Mouse (Mus musculus): ENCODE data around the gene Hist1h2bp. TPM values are rescaled to one million over a fixed set of nuclear protein-coding genes. Genes with fewer than 3 reads are reported as not detected.

Gene Hist1h2bp
- total and polyA plus RNA-seq, 3 experiments: 0.60 to 510 (median 3.6) TPM

- dilution Hi-C loops (cut with MboI; ENCODE audit: extremely low pct_ligation_motif_present, extremely low pct_unique_long_range_greater_than_20kb, low sequenced_read_pairs): no loop called here
Observed at GRCm38 (mm10) chr13:21783255-21783617, 4.0 kb upstream of the Hist1h2bp start, which contains the start of gene Hist1h3i. Gene Hist1h3i (minus strand): TSS chr13:21783370.

GRCm38 (mm10) chr13:21783734-21784161 is 3.5 kb upstream of the Hist1h2bp start:
- H3K27ac ChIP-seq (ENCODE audit: insufficient read depth, low read depth): peak overlapping the region; percentile 85
- H3K27me3 ChIP-seq (replicated peaks): no peaks in the 10 kb centered on the region
- dilution Hi-C loops (cut with MboI; ENCODE audit: extremely low pct_ligation_motif_present, extremely low pct_unique_long_range_greater_than_20kb, low sequenced_read_pairs): no loop called here
- peak overlapping the region; percentile 37 for H3K9ac ChIP-seq (ENCODE audit: insufficient read depth, low read depth)
- H3K79me2 ChIP-seq (replicated peaks; ENCODE audit: control insufficient read depth, extremely low read depth, insufficient read depth, poor library complexity, severe bottlenecking): no peaks in the 10 kb centered on the region
- H3K4me1 ChIP-seq (ENCODE audit: control insufficient read depth in 1 of 2, insufficient read depth in 2 of 2): peaks cover 0 to 33% of the 10 kb centered on the region in 2 experiments; a peak in 3 of 4 replicates
- TF ChIP-seq PAX5 (IDR thresholded peaks at IDR 0.05; ENCODE audit: low read length) (no peak), MAZ (IDR thresholded peaks at IDR 0.05; ENCODE audit: low read depth, low read length) (no peak), ZNF384 (IDR thresholded peaks at IDR 0.05; ENCODE audit: low read depth, low read length) (peak; percentile 40; the same call in 1 of the 2 replicates), IRF4 (IDR thresholded peaks at IDR 0.05; ENCODE audit: low read depth, low read length) (peak; percentile 34; the same call in 1 of the 2 replicates), E2F4 (IDR thresholded peaks at IDR 0.05; ENCODE audit: insufficient replicate concordance, low read depth, low read length) (peak; percentile 97), MXI1 (IDR thresholded peaks at IDR 0.05; ENCODE audit: low read depth, low read length) (no peak), USF1 (IDR thresholded peaks at IDR 0.05; ENCODE audit: low read depth, low read length) (no peak), POLR2A (IDR thresholded peaks at IDR 0.05; ENCODE audit: low read depth, low read length) (no peak), ZMIZ1 (IDR thresholded peaks at IDR 0.05; ENCODE audit: low read depth, low read length) (no peak), MAFK (IDR thresholded peaks at IDR 0.05; ENCODE audit: insufficient replicate concordance, low read length) (no peak)
- DNase-seq (ENCODE audit: extremely low read depth): peak; percentile 65
- H3K4me3 ChIP-seq (replicated peaks in 1 of 3; ENCODE audit: low read depth in 2 of 3, low read length in 2 of 3, poor library complexity in 1 of 3): peak overlapping the region in 1 of 3 experiments; percentile 25
- in situ Hi-C loops (cut with MboI; ENCODE audit: low pct_ligation_motif_present, low pct_unique_long_range_greater_than_20kb, low sequenced_read_pairs): no loop called here
- no peaks in the 10 kb centered on the region for H3K9me3 ChIP-seq (replicated peaks; ENCODE audit: low read length)
- H3K4me2 ChIP-seq (ENCODE audit: insufficient read depth, low read depth, poor library complexity, severe bottlenecking): peak overlapping the region; percentile 72
- no peaks in the 10 kb centered on the region for H3K36me3 ChIP-seq (replicated peaks in 1 of 2; ENCODE audit: control insufficient read depth in 1 of 2, insufficient read depth in 1 of 2, low read length in 1 of 2)

More at GRCm38 (mm10) chr13:21783255-21783617, 4.0 kb upstream of the Hist1h2bp start, which contains the start of gene Hist1h3i:
- DNase-seq (ENCODE audit: extremely low read depth): peak; percentile 92
- TF ChIP-seq POLR2A (IDR thresholded peaks at IDR 0.05; ENCODE audit: low read depth, low read length) (peak; percentile 97), POLR2AphosphoS2 (IDR thresholded peaks at IDR 0.05; ENCODE audit: low read depth, low read length) (peak; percentile 62), NELFE (IDR thresholded peaks at IDR 0.05; ENCODE audit: low read depth, low read length) (peak; percentile 99), CHD1 (IDR thresholded peaks at IDR 0.05; ENCODE audit: low read depth, low read length) (peak; percentile 70; the same call in 1 of the 2 replicates), SMC3 (IDR thresholded peaks at IDR 0.05; ENCODE audit: low read depth, low read length) (no peak), SIN3A (IDR thresholded peaks at IDR 0.05; ENCODE audit: low read length) (no peak), UBTF (IDR thresholded peaks at IDR 0.05; ENCODE audit: low read depth, low read length) (0 out of 2 replicates have a peak, but pooled peaks have one; percentile 72), HCFC1 (IDR thresholded peaks at IDR 0.05; ENCODE audit: low read depth, low read length) (peak; percentile 35), MAZ (IDR thresholded peaks at IDR 0.05; ENCODE audit: low read depth, low read length) (no peak), MAFK (IDR thresholded peaks at IDR 0.05; ENCODE audit: insufficient replicate concordance, low read length) (peak; percentile 62; the same call in 1 of the 2 replicates), MXI1 (IDR thresholded peaks at IDR 0.05; ENCODE audit: low read depth, low read length) (no peak), CHD2 (IDR thresholded peaks at IDR 0.05; ENCODE audit: low read length) (peak; percentile 79), TBP (conservative IDR thresholded peaks at IDR 0.05; ENCODE audit: low read depth, low read length) (peak; percentile 99), ZMIZ1 (IDR thresholded peaks at IDR 0.05; ENCODE audit: low read depth, low read length) (peak; percentile 99), TCF12 (IDR thresholded peaks at IDR 0.05; ENCODE audit: low read depth, low read length) (peak; percentile 77)
- H3K4me3 ChIP-seq (replicated peaks in 1 of 3; ENCODE audit: low read depth in 2 of 3, low read length in 2 of 3, poor library complexity in 1 of 3): peak within 1 kb of the TSS; percentile 29 to 59 (median 43)
- no peaks in the 10 kb centered on the region for H3K79me2 ChIP-seq (replicated peaks; ENCODE audit: control insufficient read depth, extremely low read depth, insufficient read depth, poor library complexity, severe bottlenecking)
- no peaks in the 10 kb centered on the region for H3K36me3 ChIP-seq (replicated peaks in 1 of 2; ENCODE audit: control insufficient read depth in 1 of 2, insufficient read depth in 1 of 2, low read length in 1 of 2)
- H3K4me2 ChIP-seq (ENCODE audit: insufficient read depth, low read depth, poor library complexity, severe bottlenecking): peak within 1 kb of the TSS; percentile 72
- in situ Hi-C loops (cut with MboI; ENCODE audit: low pct_ligation_motif_present, low pct_unique_long_range_greater_than_20kb, low sequenced_read_pairs): no loop called here
- H3K9me3 ChIP-seq (replicated peaks; ENCODE audit: low read length): no peaks in the 10 kb centered on the region
- H3K27me3 ChIP-seq (replicated peaks): no peaks in the 10 kb centered on the region
- peaks cover 0 to 29% of the 10 kb centered on the region in 2 experiments; a peak in 3 of 4 replicates for H3K4me1 ChIP-seq (ENCODE audit: control insufficient read depth in 1 of 2, insufficient read depth in 2 of 2)
- H3K9ac ChIP-seq (ENCODE audit: insufficient read depth, low read depth): peak within 1 kb of the TSS; percentile 83
- peak within 1 kb of the TSS; percentile 94 for H3K27ac ChIP-seq (ENCODE audit: insufficient read depth, low read depth)

Data from CH12.LX (cell line).